13 mouse cellular contexts compared by ENCODE assay signal in the genomic region with DNA sequence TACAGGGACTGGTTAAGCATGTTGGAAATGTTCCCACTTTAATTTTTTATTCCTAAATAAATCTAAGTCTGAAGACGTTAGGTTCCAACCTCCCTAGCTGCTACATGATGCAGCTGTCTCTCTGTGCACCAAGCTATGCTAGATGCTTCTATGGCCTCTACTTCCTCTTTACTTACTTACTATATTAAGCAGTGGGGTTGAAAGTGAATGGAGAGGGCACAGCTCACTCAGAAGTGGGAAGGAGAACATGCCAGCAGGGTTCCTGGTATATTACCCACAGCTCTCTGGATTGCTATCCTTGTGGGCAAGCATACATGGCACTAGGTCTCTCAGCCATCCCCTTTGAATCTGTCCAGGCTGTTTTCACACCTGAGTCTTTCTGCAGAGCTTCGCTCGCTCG.
A peak's percentile ranks its signal among the peaks of the same experiment; 100 is the strongest.
DNase-seq lines count a peak whose midpoint lies in the region; ATAC-seq and TF ChIP-seq lines count a peak whose summit lies in the region.
"Had no signal": no experiment of that assay in that cellular context is flagged by ENCODE, and none has a peak within 500 bp of the region (broad histone marks: within the 10 kb centered on the region; RNA-seq: fewer than 3 reads in every experiment).

No protein-coding gene starts in this region.

- H3K27me3 ChIP-seq in intestine, embryonic 14.5 days (replicated peaks; ENCODE audit: control insufficient read depth, insufficient read depth, low read length) = no peaks in the 10 kb centered on the region
- no peaks in the 10 kb centered on the region for H3K27me3 ChIP-seq in intestine, postnatal 0 days (replicated peaks; ENCODE audit: control insufficient read depth, insufficient read depth, low read length)
- no peaks in the 10 kb centered on the region for H3K27me3 ChIP-seq in thymus, adult 2 months (ENCODE audit: control insufficient read depth, insufficient read depth, low read length)
- no peaks in the 10 kb centered on the region for H3K27me3 ChIP-seq in intestine, embryonic 15.5 days (replicated peaks)
- no peaks in the 10 kb centered on the region for H3K27me3 ChIP-seq in limb, embryonic 10.5 days (ENCODE audit: low read depth, poor library complexity, severe bottlenecking)
- H3K27me3 ChIP-seq in midbrain, embryonic 16.5 days (ENCODE audit: control insufficient read depth, insufficient read depth, low read depth, low read length) = no peaks in the 10 kb centered on the region
- H3K27me3 ChIP-seq: embryonic facial prominence, embryonic 12.5 days; forebrain, embryonic 12.5 days; hindbrain, embryonic 13.5 days had no signal

- H3K9ac ChIP-seq in intestine, embryonic 14.5 days (ENCODE audit: low read length) = no peak overlapping the region
- no peak overlapping the region for H3K9ac ChIP-seq in intestine, postnatal 0 days (ENCODE audit: low read depth, low read length)
- H3K9ac ChIP-seq in intestine, embryonic 15.5 days = no peak overlapping the region
- H3K9ac ChIP-seq in midbrain, embryonic 16.5 days (ENCODE audit: low read depth, low read length) = no peak overlapping the region
- H3K9ac ChIP-seq: embryonic facial prominence, embryonic 12.5 days; forebrain, embryonic 12.5 days; hindbrain, embryonic 13.5 days; liver, embryonic 14.5 days had no signal

- H3K9me3 ChIP-seq in intestine, embryonic 14.5 days (ENCODE audit: control insufficient read depth, low read length) = no peaks in the 10 kb centered on the region
- H3K9me3 ChIP-seq in intestine, postnatal 0 days (ENCODE audit: control insufficient read depth) = no peaks in the 10 kb centered on the region
- H3K9me3 ChIP-seq in intestine, embryonic 15.5 days = no peaks in the 10 kb centered on the region
- no peaks in the 10 kb centered on the region for H3K9me3 ChIP-seq in limb, embryonic 10.5 days (replicated peaks)
- no peaks in the 10 kb centered on the region for H3K9me3 ChIP-seq in midbrain, embryonic 16.5 days (replicated peaks; ENCODE audit: control insufficient read depth, low read length, poor library complexity, severe bottlenecking)
- H3K9me3 ChIP-seq: embryonic facial prominence, embryonic 12.5 days; forebrain, embryonic 12.5 days; hindbrain, embryonic 13.5 days had no signal

- no peak for DNase-seq in intestine, embryonic 14.5 days (ENCODE audit: low spot score)
- peak; percentile 22 for DNase-seq in thymus, adult 2 months
- DNase-seq in thymus, postnatal 14 days = no peak
- peak; percentile 26 to 28 for DNase-seq in thymus, postnatal 36 days
- no peak for DNase-seq in limb, embryonic 10.5 days (ENCODE audit: low spot score)
- DNase-seq: cerebellum, adult 8-10 months had no signal

- no peak for TF ChIP-seq POLR2A in thymus, adult 2 months (IDR thresholded peaks at IDR 0.05; ENCODE audit: control insufficient read depth, extremely low read depth, insufficient read depth, low read length, poor library complexity)

- H3K27ac ChIP-seq in intestine, embryonic 14.5 days (ENCODE audit: low read depth) = no peak overlapping the region; the same call in 1 of the 2 replicates
- no peak overlapping the region for H3K27ac ChIP-seq in intestine, postnatal 0 days (ENCODE audit: low read depth, low read length)
- peak overlapping the region; percentile 85 for H3K27ac ChIP-seq in thymus, adult 2 months (ENCODE audit: control insufficient read depth, insufficient read depth, low read length)
- H3K27ac ChIP-seq in intestine, embryonic 15.5 days = no peak overlapping the region
- no peak overlapping the region for H3K27ac ChIP-seq in limb, embryonic 10.5 days
- H3K27ac ChIP-seq in midbrain, embryonic 16.5 days (ENCODE audit: low read length) = no peak overlapping the region
- H3K27ac ChIP-seq: embryonic facial prominence, embryonic 12.5 days; forebrain, embryonic 12.5 days; hindbrain, embryonic 13.5 days; liver, embryonic 14.5 days had no signal

- peak; percentile 75 for ATAC-seq in intestine, embryonic 14.5 days (replicated peaks; ENCODE audit: low FRiP score, low TSS enrichment, low read depth)
- ATAC-seq in intestine, postnatal 0 days = no peak
- ATAC-seq in intestine, embryonic 15.5 days = peak; percentile 82
- ATAC-seq in midbrain, embryonic 16.5 days = no peak

- peaks cover 11% of the 10 kb centered on the region; the same call in 1 of the 2 replicates for H3K4me1 ChIP-seq in intestine, embryonic 14.5 days (replicated peaks; ENCODE audit: control insufficient read depth, insufficient read depth, low read length)
- no peaks in the 10 kb centered on the region for H3K4me1 ChIP-seq in intestine, postnatal 0 days (replicated peaks; ENCODE audit: control insufficient read depth, insufficient read depth, low read length)
- peaks cover 20% of the 10 kb centered on the region for H3K4me1 ChIP-seq in thymus, adult 2 months (replicated peaks; ENCODE audit: control insufficient read depth, insufficient read depth, low read length)
- H3K4me1 ChIP-seq in intestine, embryonic 15.5 days (replicated peaks) = 0 out of 2 replicates have a peak, but pooled peaks cover 5% of the 10 kb centered on the region
- H3K4me1 ChIP-seq in limb, embryonic 10.5 days = no peaks in the 10 kb centered on the region
- H3K4me1 ChIP-seq in midbrain, embryonic 16.5 days (ENCODE audit: control insufficient read depth, insufficient read depth, low read length) = no peaks in the 10 kb centered on the region
- H3K4me1 ChIP-seq: embryonic facial prominence, embryonic 12.5 days; forebrain, embryonic 12.5 days; hindbrain, embryonic 13.5 days had no signal

- no peak overlapping the region for H3K4me3 ChIP-seq in intestine, embryonic 14.5 days (ENCODE audit: low read depth, low read length)
- no peak overlapping the region for H3K4me3 ChIP-seq in intestine, postnatal 0 days (ENCODE audit: low read depth, low read length)
- no peak overlapping the region for H3K4me3 ChIP-seq in thymus, adult 2 months (ENCODE audit: control insufficient read depth, insufficient read depth, low read length)
- H3K4me3 ChIP-seq in intestine, embryonic 15.5 days (replicated peaks) = no peak overlapping the region
- no peak overlapping the region for H3K4me3 ChIP-seq in limb, embryonic 10.5 days
- no peak overlapping the region for H3K4me3 ChIP-seq in midbrain, embryonic 16.5 days (ENCODE audit: low read depth, low read length)
- H3K4me3 ChIP-seq: embryonic facial prominence, embryonic 12.5 days; forebrain, embryonic 12.5 days; hindbrain, embryonic 13.5 days had no signal

- no peaks in the 10 kb centered on the region for H3K36me3 ChIP-seq in intestine, embryonic 14.5 days (ENCODE audit: control insufficient read depth, insufficient read depth, low read length)
- H3K36me3 ChIP-seq in intestine, postnatal 0 days (ENCODE audit: control insufficient read depth, insufficient read depth) = no peaks in the 10 kb centered on the region
- H3K36me3 ChIP-seq in thymus, adult 2 months (ENCODE audit: control insufficient read depth, insufficient read depth, low read length) = no peaks in the 10 kb centered on the region
- no peaks in the 10 kb centered on the region for H3K36me3 ChIP-seq in intestine, embryonic 15.5 days
- H3K36me3 ChIP-seq in limb, embryonic 10.5 days = no peaks in the 10 kb centered on the region
- H3K36me3 ChIP-seq in midbrain, embryonic 16.5 days (ENCODE audit: control insufficient read depth, insufficient read depth, low read length) = no peaks in the 10 kb centered on the region
- H3K36me3 ChIP-seq: embryonic facial prominence, embryonic 12.5 days; forebrain, embryonic 12.5 days; hindbrain, embryonic 13.5 days had no signal

- no peak overlapping the region for H3K4me2 ChIP-seq in intestine, embryonic 14.5 days (ENCODE audit: low read length)
- no peak overlapping the region for H3K4me2 ChIP-seq in intestine, postnatal 0 days (replicated peaks; ENCODE audit: low read depth)
- H3K4me2 ChIP-seq in intestine, embryonic 15.5 days (replicated peaks) = no peak overlapping the region
- no peak overlapping the region for H3K4me2 ChIP-seq in midbrain, embryonic 16.5 days (ENCODE audit: low read length)
- H3K4me2 ChIP-seq: embryonic facial prominence, embryonic 12.5 days; forebrain, embryonic 12.5 days; hindbrain, embryonic 13.5 days had no signal

- no peak for TF ChIP-seq CTCF in intestine, postnatal 0 days (IDR thresholded peaks at IDR 0.05; ENCODE audit: low read depth)
- TF ChIP-seq CTCF in thymus, adult 2 months (IDR thresholded peaks at IDR 0.05; ENCODE audit: borderline replicate concordance, control insufficient read depth, extremely low read depth, insufficient read depth, low read length, poor library complexity) = no peak

- 64% methylated on average over 4 of the region's 4 CpGs for WGBS in intestine, embryonic 14.5 days
- 75% methylated on average over 4 of the region's 4 CpGs for WGBS in intestine, postnatal 0 days
- 60% methylated on average over 4 of the region's 4 CpGs for WGBS in thymus, adult 2 months
- WGBS in intestine, embryonic 15.5 days = 64% methylated on average over 4 of the region's 4 CpGs
- WGBS in limb, embryonic 10.5 days = 83% methylated on average over 4 of the region's 4 CpGs
- WGBS in midbrain, embryonic 16.5 days = 67% methylated on average over 4 of the region's 4 CpGs

Comparison
In these comparisons a context has a peak if more than half of its experiments do, and no peak if none do; other contexts are left out.
1. ATAC-seq: peak in intestine, embryonic 14.5 days (single experiment) and intestine, embryonic 15.5 days (single experiment); none in intestine, postnatal 0 days (single experiment) and midbrain, embryonic 16.5 days (single experiment).
2. DNase-seq: peak in thymus, adult 2 months (single experiment) and thymus, postnatal 36 days (2 of 2); none in intestine, embryonic 14.5 days (single experiment), thymus, postnatal 14 days (single experiment) and limb, embryonic 10.5 days (single experiment).